Mouse (Mus musculus) ES-E14 (cell line): Measurements from ENCODE around the gene Btbd19.

Experiments used
- HCFC1 ChIP-seq: IDR thresholded peaks from 2 replicates; pipeline ENCODE4 v1.6.1; 2012; ENCODE audit warnings: low read length, inconsistent platforms, borderline replicate concordance; ENCODE audit not compliant: insufficient read depth
- MAFK ChIP-seq: IDR thresholded peaks from 2 replicates; pipeline ENCODE4 v1.6.1; 2014; ENCODE audit warnings: mild to moderate bottlenecking, low read depth, low read length, inconsistent platforms; ENCODE audit not compliant: insufficient read depth
- ZNF384 ChIP-seq: IDR thresholded peaks from 2 replicates; pipeline ENCODE4 v1.6.1; 2012; ENCODE audit warnings: low read depth, low read length, inconsistent platforms

- TF ChIP-seq HCFC1 (no peak), MAFK (no peak), ZNF384 (no peak)
Measured at GRCm38 (mm10) chr4:117124518-117125347, 792 bp downstream of the Btbd19 start.
